Mouse (Mus musculus) CH12.LX (cell line): ENCODE data around the gene Gbx1.

Experiments
- CTCF ChIP-seq, 2 experiments: IDR thresholded peaks in 1 of 2; conservative IDR thresholded peaks in 1 of 2; 2 replicates each; pipeline ENCODE4 v1.5.1; 2011 to 2012; ENCODE audit warnings: low read depth in 2 of 2, low read length in 2 of 2, improper control_type of control experiment in 1 of 2, inconsistent platforms in 1 of 2, mild to moderate bottlenecking in 1 of 2, moderate library complexity in 1 of 2
- GABPA ChIP-seq: IDR thresholded peaks from 2 replicates; pipeline ENCODE4 v1.6.1; 2012; ENCODE audit warnings: low read depth, low read length, improper control_type of control experiment, inconsistent platforms; ENCODE audit not compliant: insufficient replicate concordance
- IRF4 ChIP-seq: IDR thresholded peaks from 2 replicates; pipeline ENCODE4 v1.6.1; 2014; ENCODE audit warnings: low read depth, mild to moderate bottlenecking, inconsistent platforms, low read length, improper control_type of control experiment
- MXI1 ChIP-seq: IDR thresholded peaks from 2 replicates; pipeline ENCODE4 v1.6.1; 2011; ENCODE audit warnings: mild to moderate bottlenecking, low read depth, low read length, improper control_type of control experiment
- POLR2A ChIP-seq: IDR thresholded peaks from 2 replicates; pipeline ENCODE4 v1.6.1; 2011; ENCODE audit warnings: low read depth, mild to moderate bottlenecking, improper control_type of control experiment, low read length
- POLR2AphosphoS2 ChIP-seq: IDR thresholded peaks from 2 replicates; pipeline ENCODE4 v1.6.1; 2011; ENCODE audit warnings: low read depth, low read length, improper control_type of control experiment
- RCOR1 ChIP-seq: conservative IDR thresholded peaks from 2 replicates; pipeline ENCODE4 v1.6.1; 2012; ENCODE audit warnings: low read depth, mild to moderate bottlenecking, inconsistent platforms, low read length, improper control_type of control experiment
- USF2 ChIP-seq: conservative IDR thresholded peaks from 2 replicates; pipeline ENCODE4 v1.6.1; 2011; ENCODE audit warnings: low read depth, low read length, improper control_type of control experiment

- TF ChIP-seq POLR2A (no peak), POLR2AphosphoS2 (no peak), CTCF (conservative IDR thresholded peaks at IDR 0.05 in 1 of 2, IDR thresholded peaks at IDR 0.05 in 1 of 2; ENCODE audit: low read depth in 2 of 2, low read length in 2 of 2) (no peak), USF2 (no peak), RCOR1 (no peak), MXI1 (no peak), GABPA (no peak), IRF4 (no peak)
Observed at GRCm38 (mm10) chr5:24537618-24538017, 10.6 kb upstream of the Gbx1 start.
